Mouse (Mus musculus) left cerebral cortex, adult 9 months (tissue): ENCODE measurements around the gene A630023A22Rik.

Experiments
- DNase-seq, 2 experiments: peaks; one replicate each; pipeline ENCODE4 v3.0.0; 2022; ENCODE audit warnings: low spot score in 2 of 2

Gene A630023A22Rik

GRCm38 (mm10) chr14:34086806-34087205, 15.7 kb downstream of the A630023A22Rik start:
- no peak for DNase-seq

GRCm38 (mm10) chr14:34085731-34086130, 16.8 kb downstream of the A630023A22Rik start, which contains the start of gene Anxa8:
TSS of gene Anxa8 (plus strand) at chr14:34085981.
- no peak for DNase-seq

DNA sequence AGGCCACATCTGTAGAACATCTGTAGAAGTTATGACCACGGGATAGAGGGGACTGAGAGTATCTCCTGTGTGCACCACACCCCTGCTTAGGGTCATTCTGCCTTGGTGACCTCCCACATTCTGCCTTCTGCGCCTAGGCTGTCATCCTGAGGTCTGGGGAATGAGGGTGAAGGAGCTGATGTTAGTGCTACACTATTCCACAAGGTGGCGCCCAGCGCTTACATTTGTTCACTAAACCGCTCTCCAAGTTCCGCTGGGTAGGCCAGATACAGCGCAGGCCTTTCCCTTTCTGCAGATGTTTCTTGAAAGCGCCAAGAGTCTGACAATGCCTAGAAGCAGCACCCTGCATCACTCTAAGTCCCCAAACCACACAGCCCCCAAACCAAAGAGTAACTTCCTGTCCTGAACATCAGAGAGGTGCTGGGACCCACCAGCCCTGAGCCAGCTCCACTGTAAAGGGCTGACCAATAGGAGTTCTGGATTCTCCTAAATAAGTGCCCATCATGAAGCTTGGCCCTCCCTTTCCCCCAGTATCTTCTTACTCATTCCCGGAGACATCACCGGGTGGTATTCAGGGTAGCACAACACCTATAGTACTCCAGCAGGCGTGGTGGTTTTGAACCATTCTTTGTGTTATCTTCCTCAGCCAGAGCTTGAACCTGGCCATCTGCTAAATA, 22.1 kb downstream of the A630023A22Rik start:
- DNase-seq: peak in 1 of 2 experiments; percentile 63

GRCm38 (mm10) chr14:34078293-34078692, 24.3 kb downstream of the A630023A22Rik start:
- DNase-seq: no peak

GRCm38 (mm10) chr14:34077222-34077621, 25.3 kb downstream of the A630023A22Rik start:
- no peak for DNase-seq

GRCm38 (mm10) chr14:34075346-34075745, 27.2 kb downstream of the A630023A22Rik start:
- no peak for DNase-seq

DNA sequence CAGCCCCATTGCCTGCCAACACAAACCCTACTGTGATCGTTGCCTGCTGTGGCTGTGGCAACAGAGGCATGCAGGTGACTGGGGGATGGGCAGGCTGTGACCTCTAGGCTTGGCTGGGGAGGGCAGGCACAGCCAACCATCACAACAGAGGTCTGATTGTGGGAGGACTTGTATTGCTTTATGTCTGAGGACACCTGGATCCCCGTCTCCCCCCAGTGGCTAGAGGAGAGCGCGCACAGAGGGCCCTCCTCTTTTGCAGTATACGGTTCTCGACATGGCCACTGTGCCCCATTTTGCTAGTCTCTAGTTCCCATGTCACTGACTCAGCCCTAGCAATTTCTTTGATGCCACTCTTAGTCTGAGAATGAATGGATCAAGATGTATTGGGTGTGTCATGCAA, 30.9 kb downstream of the A630023A22Rik start:
- DNase-seq: no peak

DNA sequence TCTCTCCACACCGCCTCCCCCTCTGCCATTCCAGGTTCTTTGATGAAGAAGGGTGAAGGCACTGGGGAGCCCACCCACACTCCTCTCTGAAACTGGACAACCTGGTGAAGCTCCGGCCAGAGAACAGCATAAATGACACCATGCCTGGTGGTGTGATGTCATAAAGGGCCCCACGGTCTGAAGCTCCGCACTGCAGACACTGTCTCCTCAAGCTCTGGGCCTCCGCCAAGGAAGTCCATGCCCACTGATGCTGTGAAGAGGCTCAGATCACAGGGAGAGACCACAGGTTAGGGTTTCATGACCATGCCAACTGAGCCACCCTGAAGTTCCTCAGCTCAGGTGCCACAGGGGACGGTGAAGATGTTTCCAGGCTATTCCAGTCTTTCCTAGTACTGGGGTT, 50.0 kb downstream of the A630023A22Rik start, which contains the start of gene Antxrl:
Antxrl (plus strand) TSS at position 192 of the 400 bp plus-strand sequence.
- no peak for DNase-seq

GRCm38 (mm10) chr14:34050101-34050779, 52.3 kb downstream of the A630023A22Rik start:
- no peak for DNase-seq

GRCm38 (mm10) chr14:34043341-34043740, 59.2 kb downstream of the A630023A22Rik start:
- DNase-seq: no peak

DNA sequence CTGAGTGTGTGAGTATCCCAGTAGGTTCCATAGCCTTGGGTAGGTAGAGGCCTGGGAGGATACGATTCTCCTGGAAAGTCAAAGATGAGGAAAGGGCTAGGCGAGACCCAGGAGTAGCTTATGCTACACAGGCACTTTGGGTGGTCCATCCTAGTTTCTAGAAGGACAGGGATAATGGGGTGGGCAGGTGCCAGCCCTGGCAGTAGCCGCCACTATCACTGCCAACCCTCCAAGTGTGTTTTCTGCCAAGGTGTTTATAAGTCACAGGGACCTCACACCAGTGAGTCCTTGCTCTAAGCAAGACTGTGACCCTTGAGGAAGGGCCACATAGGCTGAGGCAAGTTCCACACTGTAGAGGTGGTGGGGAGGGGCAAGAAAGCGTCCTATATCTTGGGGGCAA, 61.3 kb downstream of the A630023A22Rik start:
- DNase-seq: no peak

- no peak for DNase-seq
These were observed 68.5 kb downstream of the A630023A22Rik start for GRCm38 (mm10) chr14:34033841-34034610.

DNA sequence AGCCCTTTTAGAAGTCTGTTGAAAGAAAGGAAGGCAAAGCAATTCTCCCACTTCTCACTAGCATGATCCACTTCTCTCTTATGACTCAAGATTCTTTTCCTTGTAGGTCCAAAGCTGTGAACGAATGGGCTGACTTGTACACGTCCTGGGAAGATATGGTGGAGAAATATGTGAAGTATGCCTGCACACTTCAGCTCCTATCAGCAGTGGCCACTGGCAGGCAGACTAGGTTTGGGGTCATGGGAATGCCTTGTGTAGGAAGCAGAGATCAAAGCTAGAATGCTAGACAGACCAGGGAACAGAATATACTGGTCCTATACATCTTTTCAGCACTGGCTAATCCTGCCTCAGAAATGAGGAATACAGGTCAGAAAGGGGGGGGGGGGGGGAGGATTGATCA, 75.8 kb downstream of the A630023A22Rik start:
- no peak for DNase-seq

DNA sequence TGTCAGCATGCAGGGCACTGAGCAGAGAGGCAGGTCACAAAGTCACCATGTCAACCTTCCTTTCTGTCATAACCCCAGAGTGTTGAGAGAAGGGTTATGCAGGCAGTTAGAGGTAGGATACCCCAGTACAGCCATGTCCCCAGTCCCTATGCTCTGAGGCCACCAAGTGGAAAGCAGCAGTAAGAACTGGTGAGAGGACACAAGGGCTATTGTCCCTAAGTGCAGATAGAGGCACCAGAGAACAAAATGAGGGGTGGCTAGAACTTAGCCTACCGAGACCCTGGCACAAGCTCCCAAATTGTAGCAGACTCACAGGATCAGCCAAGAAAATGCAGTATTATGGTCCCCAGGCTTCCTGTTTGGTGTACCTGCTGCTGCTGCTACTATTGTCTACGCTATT, 85.6 kb downstream of the A630023A22Rik start:
- no peak for DNase-seq

DNA sequence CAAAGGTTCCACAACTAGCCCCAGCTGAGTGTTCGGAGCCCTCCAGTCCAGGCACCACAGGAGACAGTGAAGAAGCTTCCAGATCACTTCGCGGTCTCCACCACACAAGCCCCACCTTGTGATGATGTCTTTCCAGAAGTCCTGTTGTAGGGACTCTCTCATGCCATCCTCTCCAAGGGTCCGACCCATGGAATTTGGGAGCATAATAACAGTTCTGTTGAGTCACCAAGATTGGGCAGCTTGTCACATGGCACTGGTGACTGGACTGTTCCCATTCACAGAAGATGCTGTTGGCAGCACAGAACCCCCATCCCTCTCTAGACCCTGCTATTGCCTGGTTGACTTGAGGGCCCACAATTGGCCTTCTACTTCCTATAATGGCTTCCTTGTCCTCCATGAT, 86.2 kb downstream of the A630023A22Rik start, which contains the start of gene Gm5460:
Gm5460 (plus strand) TSS at position 378 of the 400 bp plus-strand sequence.
- no peak for DNase-seq

DNA sequence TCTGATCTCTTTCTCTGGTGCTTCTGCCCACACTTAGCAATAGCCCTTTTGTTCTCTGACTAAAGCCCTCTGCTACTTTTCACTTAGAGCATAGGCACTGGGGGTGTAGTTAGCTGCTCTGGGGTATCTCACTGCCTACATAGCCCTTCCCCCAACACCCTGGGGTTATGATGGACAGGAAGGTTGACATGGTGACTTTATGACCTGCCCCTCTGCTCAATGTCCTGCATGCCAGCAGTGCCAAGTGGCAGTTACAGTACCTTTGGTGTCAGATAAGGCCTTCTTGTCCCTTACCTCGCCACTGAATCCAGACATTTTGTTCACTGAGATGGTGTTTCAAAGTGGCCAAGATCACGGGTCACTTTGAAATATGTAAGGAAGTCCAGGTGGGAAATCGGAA, 87.5 kb downstream of the A630023A22Rik start, which contains the start of gene Gm30083:
Gm30083 (minus strand) TSS at position 120 of the 400 bp plus-strand sequence.
- no peak for DNase-seq

DNA sequence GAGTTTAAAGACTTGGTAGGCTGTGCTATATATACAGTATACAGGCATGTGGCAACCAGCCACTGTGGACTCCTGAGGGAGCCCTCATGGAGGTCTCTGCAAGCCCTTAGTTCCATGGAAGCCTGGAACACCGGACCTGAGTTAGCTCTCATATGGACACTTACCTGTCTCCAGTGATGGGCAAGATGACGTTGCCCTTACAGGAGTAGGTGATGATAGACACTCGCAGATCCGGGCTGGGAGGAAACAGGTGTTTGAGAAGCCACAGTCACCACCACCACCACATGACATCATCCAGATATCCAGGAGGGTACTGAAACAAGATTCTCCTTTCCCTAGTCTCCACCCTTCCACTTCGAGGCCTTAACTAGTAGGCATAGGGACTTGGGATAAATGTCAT, 100.2 kb downstream of the A630023A22Rik start:
- DNase-seq: no peak

DNA sequence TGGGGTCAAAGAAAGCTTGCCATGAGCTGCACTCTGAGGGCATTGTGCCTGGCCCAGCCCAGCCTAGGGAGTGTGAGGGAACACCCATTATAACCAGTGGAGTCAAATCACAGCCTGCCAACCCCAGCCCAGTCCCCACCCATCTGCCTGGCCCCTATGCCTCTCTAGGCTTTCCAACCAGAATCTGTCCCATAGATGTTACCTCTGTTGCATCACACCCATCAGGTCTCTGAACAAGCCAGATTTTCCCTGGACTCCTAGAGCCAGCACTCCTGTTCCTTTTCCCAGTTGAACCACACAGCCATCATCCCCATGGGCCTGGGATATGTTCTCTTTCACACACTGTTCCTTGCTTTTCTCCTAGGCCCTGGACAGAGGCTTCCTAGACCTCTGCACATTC, 101.1 kb downstream of the A630023A22Rik start:
- DNase-seq: no peak
